Mouse (Mus musculus) cerebellum, postnatal 14 days (tissue): Measurements from ENCODE around the gene Acnat1.
"Not testable (repeated sequence)": the region's sequence is repeated elsewhere in the genome, so short reads cannot be mapped to it uniquely, and the experiment has no call there.

Source experiments
- DNase-seq, 2 experiments: peaks; one replicate each; pipeline ENCODE4 v3.0.0; 2021; ENCODE audit warnings: mixed read lengths in 2 of 2

The Acnat1 gene

DNA sequence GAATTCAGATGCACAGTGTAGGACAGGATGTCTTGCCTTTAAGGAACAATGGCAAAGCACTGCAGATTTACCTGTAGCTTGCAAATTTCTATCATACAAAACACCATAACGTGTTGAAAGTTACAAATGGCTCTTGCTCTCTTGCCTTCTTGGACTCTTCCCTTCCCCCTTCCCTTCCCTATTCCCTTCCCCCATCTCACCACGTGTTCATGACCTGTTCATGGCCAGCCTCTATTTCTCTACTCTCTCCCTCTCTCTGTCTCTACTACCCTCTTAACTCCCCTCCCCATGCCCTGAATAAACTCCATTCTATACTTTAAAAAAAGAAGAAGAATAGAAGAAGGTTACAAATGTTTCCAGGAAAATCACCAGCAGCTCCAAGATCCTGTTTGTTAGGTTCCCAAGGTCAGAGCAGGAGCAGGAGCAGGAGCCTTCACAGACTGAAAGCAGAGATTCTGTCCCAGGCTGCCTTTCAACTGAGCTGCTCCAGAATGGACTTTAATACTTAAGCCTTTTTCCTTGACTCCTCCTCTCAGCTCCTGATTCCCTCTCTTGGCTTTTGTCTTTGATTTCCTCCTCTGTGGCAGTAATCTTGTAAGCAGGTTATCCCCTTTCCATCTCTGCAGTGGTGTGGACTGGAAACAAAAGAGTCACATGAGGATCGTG, at the start of gene Acnat1:
Gene Acnat1, minus strand, starts transcription at position 478 of the 666 bp plus-strand sequence.
- no peak for DNase-seq

DNA sequence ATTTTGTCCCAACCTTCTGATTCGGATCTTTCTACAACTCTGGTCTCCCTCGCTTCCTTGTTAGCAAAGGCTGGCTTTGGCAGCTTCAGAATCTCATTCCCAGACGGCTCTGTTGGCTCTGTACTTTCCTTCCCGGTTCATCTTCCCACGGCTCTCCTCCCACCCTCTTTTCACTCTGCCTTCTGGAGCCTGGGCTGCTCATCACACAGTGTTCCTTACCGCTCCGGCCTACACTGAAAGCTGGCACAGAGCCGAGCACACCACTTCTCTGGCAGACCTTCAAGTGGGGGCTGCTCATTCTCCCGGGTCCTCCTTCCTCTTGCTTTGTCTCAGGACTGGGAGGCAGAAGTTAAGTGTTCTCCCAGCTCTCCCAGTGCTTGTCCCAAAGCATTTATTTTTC, 48.9 kb upstream of the Acnat1 start:
- DNase-seq, result peak; percentile 36 to 37

DNA sequence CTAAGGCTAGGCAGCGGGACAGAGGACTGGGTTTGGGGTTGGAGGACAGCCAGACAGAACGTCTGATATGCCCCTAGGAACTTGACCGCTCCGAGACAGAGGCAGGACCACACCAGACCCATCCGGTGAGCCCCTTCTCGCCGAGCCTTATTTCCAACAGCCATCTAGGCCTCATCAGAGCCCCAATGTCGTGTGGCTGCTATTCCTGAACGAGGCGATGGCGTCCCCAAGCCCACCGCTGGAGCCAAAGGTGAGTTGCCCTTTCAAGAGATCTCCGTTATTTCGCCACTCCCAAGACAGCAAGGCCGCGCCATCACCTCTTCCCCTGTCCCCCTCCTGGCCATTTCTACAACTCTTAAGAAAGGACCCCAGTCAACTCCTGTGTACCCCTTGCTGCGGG, 47.6 kb upstream of the Acnat1 start:
- DNase-seq, result no peak

DNA sequence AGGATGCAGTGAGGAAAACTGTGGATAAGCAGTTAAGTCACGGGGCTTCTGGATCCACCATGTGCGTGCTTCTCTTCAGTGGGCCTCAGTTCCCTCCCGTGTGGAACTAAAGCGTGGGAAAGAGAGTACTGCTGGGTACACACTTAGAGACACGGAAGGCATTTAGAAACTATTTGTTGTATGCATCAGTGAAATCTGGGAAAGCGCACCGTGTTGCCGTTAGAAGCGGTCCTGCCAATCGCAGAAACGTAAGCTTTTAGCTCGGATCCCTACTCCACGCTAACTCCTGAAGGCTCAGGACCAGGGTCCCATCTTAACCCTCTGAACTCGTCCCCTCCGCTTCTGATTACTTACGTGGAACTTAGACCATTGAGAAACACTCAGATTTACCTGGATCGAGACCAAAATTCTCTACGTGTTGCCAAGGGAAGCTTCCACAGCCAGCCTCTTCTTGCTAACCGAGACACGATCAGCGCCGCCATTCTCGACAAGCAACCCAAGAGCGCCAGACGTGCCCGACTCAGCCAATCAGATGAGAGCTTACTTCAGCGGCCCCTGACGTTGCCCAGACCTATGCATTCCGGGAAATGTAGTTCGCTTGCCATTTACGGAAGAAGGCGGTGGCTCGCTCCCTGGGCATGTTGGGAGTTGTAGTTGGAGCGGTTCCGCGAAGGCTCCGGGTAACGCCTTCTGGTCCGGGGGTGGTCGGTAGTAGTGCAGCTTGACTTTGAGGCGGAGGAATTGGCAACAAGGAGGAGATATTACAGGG, 47.0 kb upstream of the Acnat1 start, which contains the start of the genes Mrpl50 and Zfp189:
Gene Mrpl50, minus strand, starts transcription at position 522 of the 769 bp plus-strand sequence.
Gene Zfp189, plus strand, starts transcription at position 605 of the 769 bp plus-strand sequence.
- peak; percentile 93 to 95 for DNase-seq

DNA sequence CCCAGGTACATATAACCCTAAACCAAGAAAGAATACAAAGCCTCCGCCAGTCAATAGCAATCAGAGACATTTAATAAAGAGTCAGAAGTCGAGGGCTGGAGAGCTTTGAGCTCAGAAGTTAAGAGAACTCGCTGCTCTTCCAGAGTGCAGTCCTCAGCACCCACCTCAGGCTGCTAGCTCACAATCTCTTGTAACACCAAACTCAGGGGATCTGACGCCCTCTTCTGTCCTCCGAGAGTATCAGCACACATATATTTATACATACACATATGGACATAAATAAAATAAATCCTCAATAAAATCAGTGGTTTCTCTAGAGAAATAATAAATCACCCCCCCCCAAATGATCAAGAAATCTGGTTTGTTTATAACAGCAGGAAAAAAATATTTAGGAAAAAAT, 45.8 kb upstream of the Acnat1 start:
- no peak for DNase-seq

DNA sequence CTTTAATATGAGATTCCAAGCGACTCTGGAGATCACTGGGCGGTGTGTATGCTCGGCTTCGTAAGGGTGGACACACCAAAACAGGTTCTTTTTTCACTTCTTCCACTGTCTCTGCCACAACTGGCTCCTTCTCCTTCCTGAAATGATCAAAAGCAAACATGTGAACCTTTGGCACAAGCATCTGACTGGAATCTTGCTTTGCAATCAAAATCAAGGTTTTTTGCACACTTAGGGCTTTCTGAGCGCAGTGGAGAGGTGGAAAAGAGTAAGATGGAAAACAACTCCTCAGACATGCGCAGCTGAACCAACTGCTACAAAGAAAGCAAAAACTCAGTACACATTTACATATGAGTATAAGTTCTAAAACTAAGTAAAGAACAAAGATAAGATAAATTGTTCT, 40.7 kb upstream of the Acnat1 start:
- no peak for DNase-seq

DNA sequence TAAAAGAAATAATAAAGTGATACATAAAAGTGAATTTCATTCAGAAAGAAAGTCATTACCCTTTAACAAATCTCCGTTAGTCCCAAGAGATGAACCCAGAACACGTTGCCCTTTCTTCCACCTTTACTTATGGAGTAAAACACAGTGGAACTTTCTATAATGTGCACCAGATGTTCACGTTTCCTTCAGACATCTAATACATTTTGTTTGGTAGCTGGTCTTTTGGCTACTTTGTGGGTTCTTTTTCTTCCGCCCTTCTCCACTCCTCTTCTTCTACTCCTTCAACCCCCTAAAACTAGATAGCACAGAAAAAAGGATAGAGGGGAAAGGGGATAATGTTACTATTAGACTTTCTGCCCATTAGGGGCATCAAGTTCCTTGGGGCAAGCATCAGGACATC, 38.9 kb upstream of the Acnat1 start:
- DNase-seq, result no peak

DNA sequence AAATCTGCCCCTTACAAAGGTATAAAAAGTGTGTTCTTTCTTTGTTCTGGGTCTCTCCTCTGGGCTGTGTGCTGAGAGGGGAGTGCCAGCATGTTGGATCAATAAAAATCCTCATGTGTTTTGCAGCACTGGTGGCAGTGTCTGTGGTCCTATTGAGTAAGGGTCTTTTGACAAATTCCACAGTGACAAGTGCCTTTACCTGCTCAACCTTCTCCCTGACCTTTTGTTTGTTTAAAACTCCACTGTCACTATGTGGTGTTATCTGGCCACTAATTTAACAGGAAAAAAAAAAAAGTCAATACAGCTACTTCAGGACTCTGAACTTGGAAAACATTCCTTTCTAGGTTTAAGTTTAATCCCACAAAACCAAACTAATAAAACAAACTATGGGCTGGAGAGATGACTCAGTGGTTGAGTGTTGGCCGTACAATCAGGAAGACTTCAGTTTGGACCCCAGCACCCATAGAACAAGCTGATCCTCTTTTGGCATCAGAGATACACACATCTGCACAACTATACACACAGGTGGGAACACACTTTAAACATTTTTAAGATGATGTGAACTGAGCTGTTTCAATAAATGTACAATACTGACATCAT, 36.6 kb upstream of the Acnat1 start:
- DNase-seq, result not testable (repeated sequence)

DNA sequence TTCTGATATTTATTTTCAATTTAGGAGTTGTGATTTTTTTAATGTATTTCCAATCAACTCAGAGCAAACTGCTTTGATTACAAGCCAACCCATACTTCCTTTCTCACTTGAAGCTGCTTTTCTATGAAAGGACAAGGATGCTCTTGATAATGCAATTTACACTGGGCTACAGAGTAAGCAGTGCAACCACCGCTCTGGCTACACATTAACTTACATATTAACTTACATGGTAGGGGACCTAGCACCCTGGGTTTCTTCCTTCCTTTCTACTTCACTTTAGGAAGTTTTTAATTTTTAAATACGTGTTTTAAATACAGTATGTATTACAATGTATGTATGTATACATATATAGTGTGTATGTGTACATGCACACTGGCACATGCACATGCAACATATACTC, 35.5 kb upstream of the Acnat1 start:
- no peak for DNase-seq

DNA sequence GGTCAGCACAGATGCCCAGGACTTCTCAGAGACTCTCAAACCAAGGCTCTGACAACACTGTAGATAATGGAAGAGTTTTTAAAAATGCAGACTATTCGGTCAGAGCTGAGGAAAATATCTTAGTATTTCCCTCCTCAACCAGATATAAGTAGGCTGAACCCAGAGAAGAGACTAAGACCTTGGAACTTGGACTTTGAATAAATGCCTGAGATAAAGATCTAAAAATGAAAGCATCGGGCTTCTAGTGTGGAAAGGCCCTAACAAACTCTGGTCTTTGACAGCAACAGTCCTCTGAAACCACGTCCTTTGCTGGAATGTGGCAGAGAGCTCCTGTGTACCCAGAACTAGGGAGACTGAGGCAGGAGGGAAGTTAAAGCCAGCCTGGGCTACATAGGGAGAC, 32.7 kb upstream of the Acnat1 start, which contains the start of gene Baat:
Gene Baat, minus strand, starts transcription at position 172 of the 400 bp plus-strand sequence.
- DNase-seq, result no peak

DNA sequence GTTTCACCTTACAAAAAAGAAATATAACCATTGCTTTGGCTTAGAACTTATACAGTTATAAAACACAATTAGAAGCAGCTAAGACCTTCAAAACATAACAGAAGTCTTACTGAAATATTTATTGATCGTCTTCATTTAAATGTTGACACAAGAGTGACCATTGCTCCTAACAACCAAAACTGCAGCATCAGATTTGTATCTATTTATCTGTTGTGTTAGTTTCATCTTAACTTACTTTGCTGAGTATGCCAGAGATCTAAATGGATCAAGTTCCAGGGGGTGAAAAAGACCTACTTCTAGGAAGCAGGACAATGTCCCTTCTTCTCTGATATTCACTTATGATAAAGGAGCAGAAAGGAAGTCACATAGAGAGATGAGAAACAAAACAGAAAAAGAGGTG, 29.9 kb upstream of the Acnat1 start:
- DNase-seq, result no peak

DNA sequence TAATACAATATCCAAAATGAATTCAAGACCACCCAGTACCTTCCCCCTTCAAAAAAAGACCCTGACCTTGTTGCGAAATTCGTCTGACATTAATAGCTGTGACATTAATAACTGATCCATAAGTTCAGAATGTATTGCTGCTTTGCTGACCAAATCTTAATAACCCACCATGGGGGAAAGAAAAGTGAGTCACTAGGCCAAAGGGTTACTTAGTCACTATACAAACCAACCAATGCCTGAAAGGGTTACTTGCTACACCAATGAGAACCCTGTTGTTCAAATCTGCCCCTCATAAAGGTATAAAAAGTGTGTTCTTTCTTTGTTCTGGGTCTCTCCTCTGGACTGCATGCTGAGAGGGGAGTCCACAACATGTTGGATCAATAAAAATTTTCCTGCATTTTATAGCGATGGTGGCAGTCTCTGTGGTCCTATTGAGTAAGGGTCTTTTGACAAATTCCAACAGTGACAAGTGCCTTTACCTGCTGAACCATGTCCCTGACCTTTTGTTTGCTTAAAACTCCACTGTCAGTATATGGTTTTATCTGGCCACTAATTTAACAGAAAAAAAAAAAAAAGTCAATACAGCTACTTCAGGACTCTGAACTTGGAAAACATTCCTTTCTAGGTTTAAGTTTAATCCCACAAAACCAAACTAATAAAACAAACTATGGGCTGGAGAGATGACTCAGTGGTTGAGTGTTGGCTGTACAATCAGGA, 12.4 kb upstream of the Acnat1 start:
- DNase-seq, result not testable (repeated sequence)

DNA sequence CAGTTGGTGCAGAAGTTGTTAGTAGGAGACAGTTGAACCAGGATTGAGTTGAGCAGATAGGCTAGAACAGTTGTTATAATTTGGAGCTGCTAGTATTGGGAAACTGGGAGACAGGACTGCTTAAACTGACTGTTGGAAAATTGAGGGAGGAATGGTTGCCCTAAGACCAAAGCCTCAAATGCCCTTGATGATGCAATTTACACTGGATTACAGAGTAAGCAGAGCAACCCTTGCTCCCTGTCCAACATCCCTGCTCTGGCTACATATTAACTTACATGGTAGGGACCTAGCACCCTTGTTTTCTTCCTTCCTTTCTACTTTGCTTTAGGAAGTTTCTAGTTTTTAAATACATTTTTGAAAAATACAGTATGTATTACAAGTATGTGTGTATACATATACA, 11.7 kb upstream of the Acnat1 start:
- no peak for DNase-seq

DNA sequence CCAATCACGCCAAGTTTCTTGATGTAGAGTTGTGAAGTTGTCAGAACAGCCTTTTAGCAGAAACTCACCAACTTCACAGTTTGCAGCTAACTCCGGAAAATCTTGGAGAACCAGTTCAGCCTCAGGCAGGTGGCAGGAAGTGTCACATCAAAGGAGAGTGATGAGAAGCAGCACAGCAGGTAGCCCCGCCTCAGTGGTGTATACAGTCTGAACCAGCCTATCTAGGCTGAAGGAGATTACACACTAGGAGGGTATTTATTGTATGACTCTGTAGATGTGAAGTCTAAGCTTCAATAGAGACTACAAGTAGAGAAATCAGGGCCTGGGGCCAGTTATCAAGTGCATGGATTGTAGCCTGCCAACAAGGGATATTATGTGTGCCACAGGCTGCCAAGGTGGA, 7.2 kb upstream of the Acnat1 start:
- DNase-seq, result no peak

DNA sequence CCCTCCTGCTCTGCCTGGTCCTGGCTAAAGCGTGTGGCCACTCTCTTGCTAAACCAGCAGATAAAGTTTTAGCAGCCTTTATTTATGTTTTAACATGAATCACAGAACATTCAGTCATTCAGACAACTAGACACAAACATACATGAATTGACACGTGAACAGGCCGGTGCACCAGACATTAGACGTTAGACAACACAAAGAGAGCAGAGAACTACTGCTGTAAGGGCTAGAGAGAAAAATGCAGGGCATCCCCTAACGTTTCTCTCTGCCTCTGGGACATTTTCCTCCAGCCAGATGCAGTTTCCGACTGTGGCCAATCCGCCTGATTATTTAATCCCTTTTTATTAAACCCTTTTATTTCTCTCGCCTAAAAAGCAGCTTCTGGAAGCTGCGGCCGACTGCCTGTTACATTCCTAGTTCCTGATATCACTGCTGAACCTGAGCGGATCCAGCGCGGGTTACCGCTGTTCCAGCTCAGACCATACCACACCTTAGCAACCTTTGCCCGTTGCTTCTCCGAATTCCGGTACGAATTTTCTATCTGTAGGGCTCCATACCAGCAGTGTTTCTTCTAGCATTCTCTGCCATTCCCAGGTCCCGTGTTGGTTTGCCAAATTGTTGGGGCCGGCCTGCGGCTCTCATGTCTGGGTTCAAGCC, 6.5 kb upstream of the Acnat1 start:
- no peak for DNase-seq

DNA sequence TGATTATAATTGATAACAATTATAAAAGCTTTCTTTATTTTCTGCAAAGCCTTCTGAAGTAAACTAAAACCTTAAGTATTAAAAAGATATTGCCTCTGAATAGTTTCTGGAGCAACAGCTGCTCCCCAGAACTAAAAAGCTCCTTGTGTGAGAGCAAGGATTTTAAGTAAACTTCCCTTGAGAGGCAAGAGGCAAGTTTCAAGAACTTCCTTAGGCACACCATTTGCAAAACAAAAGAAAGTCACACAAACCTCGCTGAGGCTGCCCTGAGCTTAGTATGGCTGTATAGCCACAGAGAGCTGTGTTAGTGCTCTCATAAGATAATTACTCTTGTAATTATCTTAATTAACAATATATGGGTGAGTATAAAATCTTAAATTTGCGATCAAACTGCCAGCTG, 5.3 kb upstream of the Acnat1 start:
- DNase-seq, result not testable (repeated sequence)

DNA sequence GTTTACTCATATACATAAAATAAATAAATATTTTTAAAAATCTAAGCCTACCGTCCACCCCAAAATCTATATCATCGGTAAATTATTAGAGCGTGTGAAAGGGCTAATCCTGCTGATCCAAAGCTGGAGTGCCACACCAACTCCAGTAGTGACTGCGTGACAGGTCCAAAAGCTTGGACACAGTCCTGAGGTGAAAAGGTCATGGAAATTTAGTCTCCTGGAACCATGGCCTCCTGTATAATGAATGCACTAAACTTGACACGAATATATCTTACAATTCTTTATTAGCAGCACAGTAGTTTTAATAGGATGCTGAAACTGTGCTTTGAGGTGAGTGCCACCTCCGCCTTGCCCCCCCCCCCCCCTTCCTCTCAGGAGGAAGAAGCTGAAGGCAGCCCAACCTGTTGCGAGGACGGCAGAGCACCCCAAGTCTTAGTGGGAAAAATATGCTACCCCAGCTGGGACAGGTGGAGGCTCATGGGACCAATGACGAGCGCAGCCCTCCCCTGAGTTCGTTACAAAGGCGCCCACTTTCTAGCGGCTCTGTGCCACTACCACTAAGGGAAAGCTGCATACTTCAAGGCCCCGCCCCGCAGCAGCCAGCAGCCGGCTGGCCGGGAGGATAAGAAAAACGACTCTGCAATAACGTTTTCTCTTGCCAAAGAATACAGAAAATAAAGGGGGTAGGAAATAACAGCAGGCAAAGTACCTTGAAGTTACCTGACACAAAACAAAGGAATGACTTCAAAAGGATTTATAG, 4.6 kb upstream of the Acnat1 start:
- DNase-seq, result peak in 1 of 2 experiments; percentile 2

DNA sequence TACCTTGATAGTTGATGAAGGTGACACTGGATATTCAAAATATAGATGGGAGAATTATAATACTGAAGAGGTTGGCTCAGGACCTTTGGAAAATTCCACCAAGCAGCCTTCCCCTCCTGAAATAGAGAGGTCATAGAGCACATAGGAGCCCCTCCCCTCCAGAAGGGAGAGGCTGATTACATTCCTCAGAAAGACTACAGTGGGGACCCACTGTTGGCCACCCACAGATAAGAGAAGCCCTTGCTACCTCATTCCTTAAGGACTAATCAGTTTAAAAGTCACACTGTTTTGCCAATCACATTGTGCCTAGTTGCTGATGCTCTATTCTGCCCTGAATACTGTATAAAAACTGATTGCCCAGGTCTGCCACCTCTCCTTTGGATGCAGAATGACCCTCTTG, 871 bp upstream of the Acnat1 start:
- DNase-seq, result no peak

DNA sequence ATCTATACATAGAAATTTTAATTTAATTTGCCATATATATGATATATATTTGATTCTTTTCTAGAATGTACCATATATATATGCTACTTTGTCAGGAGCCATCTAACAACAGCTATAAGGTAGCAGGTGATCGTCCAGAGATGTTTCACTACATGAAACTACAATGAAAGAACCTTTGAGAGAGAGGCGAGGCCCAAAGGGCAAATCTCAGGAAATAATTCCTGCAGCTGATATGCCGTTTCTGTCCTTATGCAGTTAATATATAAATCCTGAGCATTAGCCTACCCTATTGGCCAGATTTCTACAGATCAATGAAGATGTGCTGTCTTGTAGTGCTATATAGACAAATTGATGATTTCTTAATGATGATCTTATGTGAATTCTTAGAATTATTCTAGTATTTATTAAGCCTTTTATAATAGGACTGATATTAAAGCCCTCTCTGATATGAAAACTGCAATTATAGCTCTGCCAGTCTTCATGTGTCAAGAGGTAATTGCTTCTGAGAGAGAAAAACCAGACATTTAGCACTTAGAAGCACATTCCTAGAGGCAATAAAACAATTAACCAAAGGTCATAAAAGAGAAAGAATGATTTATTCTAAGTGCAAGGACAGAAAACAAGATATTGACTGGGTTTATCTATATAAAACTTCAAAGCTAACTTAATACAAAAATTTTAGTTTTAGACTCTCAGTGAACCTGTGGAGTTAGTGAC, 4.1 kb downstream of the Acnat1 start:
- DNase-seq, result no peak

DNA sequence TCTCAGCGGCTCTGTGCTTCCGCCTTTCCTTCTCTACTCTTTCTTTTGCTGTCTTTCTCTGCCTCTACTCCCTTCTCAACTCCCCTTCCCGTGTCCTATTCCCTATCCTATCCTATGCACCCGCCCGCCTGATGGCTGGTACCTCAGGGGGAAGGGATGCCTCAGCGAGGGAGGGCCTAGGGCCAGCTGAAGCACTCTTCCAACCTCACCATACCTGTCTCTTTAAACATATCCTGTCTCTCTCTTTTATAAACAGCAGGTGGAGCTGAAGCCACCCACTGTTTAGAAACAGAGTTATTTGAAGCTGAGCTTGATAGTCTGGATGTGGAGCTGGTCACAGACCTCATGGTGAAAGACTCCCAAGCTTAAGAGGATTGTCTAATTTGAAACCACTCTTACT, 6.4 kb downstream of the Acnat1 start:
- no peak for DNase-seq

DNA sequence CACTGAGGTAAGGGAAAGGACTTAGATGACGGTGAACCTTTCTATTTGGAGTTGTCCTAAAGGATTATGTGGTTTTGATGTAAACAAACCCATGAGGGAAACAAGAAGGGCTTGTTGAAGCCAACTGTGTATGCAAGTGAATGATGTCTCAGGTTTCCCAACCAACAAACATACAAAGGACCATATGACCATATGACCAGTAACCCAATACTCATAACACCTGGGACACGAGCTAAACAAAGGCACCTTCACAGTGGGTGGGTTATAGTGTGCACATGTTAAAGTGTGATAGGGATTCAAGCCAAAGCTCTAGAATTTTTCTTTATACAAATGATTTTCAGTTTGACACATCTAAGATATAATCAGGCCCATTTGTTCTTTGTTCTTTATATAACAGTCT, 17.5 kb downstream of the Acnat1 start:
- no peak for DNase-seq
